Mouse (Mus musculus): ENCODE data around the gene Mgat5. TPM values are rescaled to one million over a fixed set of nuclear protein-coding genes. Genes with fewer than 3 reads are reported as not detected.

The Mgat5 gene
- polyA plus RNA-seq, 1 experiment = 24.1 TPM

- DNase-seq = no peak
- no peaks in the 10 kb centered on the region for H3K27me3 ChIP-seq (ENCODE audit: control insufficient read depth, insufficient read depth, low read length)
- H3K4me1 ChIP-seq (replicated peaks; ENCODE audit: control insufficient read depth, insufficient read depth, low read length) = peaks cover 31% of the 10 kb centered on the region
- H3K36me3 ChIP-seq (ENCODE audit: control insufficient read depth, insufficient read depth, low read length) = no peaks in the 10 kb centered on the region
- TF ChIP-seq CTCF (IDR thresholded peaks at IDR 0.05; ENCODE audit: borderline replicate concordance, control insufficient read depth, extremely low read depth, insufficient read depth, low read length, poor library complexity) (no peak), POLR2A (IDR thresholded peaks at IDR 0.05; ENCODE audit: control insufficient read depth, extremely low read depth, insufficient read depth, low read length, poor library complexity) (no peak)
- no peak overlapping the region for H3K4me3 ChIP-seq (ENCODE audit: control insufficient read depth, insufficient read depth, low read length)
- no peak overlapping the region for H3K27ac ChIP-seq (ENCODE audit: control insufficient read depth, insufficient read depth, low read length)
- 93% methylated on average over 6 of the region's 6 CpGs for WGBS
These were observed 41.3 kb downstream of the Mgat5 start for GRCm38 (mm10) chr1:127246158-127246557.

DNA sequence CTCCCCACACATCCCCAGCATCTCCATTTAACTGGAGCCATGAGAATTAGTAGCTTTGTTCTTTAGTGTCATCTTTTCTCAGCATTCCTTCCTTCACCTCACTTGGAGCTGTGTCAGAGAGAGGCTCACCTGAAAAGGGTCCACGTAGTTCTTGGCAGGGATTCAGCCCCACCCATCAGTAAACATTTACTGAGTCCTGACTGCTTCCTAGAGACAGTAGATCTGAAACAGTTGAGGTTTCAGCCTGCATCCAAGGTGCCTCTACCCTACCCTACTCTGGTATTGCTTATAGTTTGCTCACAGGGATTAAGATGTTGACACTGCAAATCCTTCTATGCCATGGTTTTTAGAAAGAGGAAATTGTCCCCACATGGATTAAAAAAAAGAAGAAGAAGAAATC is 43.6 kb downstream of the Mgat5 start:
- WGBS = 79% methylated on average over 1 of the region's 1 CpGs

DNA sequence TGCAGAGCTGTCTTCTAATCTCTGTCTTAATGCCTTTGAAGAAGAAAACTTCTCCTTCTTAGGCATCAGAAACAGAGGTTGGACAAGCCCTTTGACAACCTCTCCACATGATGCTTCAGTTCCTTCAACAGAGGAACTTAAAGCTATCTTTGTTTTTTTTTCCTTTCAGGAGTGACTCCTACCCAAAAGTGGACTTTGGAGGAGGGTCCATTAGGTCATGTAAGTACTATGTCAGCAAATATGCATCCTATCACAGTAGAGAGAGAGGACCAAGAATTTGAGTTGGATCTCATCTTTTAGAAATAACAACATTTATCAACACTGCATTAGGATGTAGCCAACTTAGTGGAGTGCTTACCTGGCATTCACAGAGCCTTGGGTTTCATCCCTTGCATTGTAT is 44.8 kb downstream of the Mgat5 start:
- Histone ChIP-seq H3K36me3 (ENCODE audit: control insufficient read depth, insufficient read depth, low read length) (0 out of 2 replicates have a peak, but pooled peaks cover under 1% of the 10 kb centered on the region), H3K4me3 (ENCODE audit: control insufficient read depth, insufficient read depth, low read length) (no peak overlapping the region), H3K27ac (ENCODE audit: control insufficient read depth, insufficient read depth, low read length) (no peak overlapping the region), H3K27me3 (ENCODE audit: control insufficient read depth, insufficient read depth, low read length) (no peaks in the 10 kb centered on the region), H3K4me1 (replicated peaks; ENCODE audit: control insufficient read depth, insufficient read depth, low read length) (0 out of 2 replicates have a peak, but pooled peaks cover 4% of the 10 kb centered on the region)
- DNase-seq = no peak
- TF ChIP-seq POLR2A (IDR thresholded peaks at IDR 0.05; ENCODE audit: control insufficient read depth, extremely low read depth, insufficient read depth, low read length, poor library complexity) = no peak
- TF ChIP-seq CTCF (IDR thresholded peaks at IDR 0.05; ENCODE audit: borderline replicate concordance, control insufficient read depth, extremely low read depth, insufficient read depth, low read length, poor library complexity) = no peak

More for the DNA sequence above, 43.6 kb downstream of the Mgat5 start:
- Histone ChIP-seq H3K4me3 (ENCODE audit: control insufficient read depth, insufficient read depth, low read length) (no peak overlapping the region), H3K36me3 (ENCODE audit: control insufficient read depth, insufficient read depth, low read length) (no peaks in the 10 kb centered on the region), H3K4me1 (replicated peaks; ENCODE audit: control insufficient read depth, insufficient read depth, low read length) (peaks cover 14% of the 10 kb centered on the region), H3K27ac (ENCODE audit: control insufficient read depth, insufficient read depth, low read length) (no peak overlapping the region), H3K27me3 (ENCODE audit: control insufficient read depth, insufficient read depth, low read length) (no peaks in the 10 kb centered on the region)
- no peak for DNase-seq
- TF ChIP-seq CTCF (IDR thresholded peaks at IDR 0.05; ENCODE audit: borderline replicate concordance, control insufficient read depth, extremely low read depth, insufficient read depth, low read length, poor library complexity) = no peak
- TF ChIP-seq POLR2A (IDR thresholded peaks at IDR 0.05; ENCODE audit: control insufficient read depth, extremely low read depth, insufficient read depth, low read length, poor library complexity) = no peak

- Histone ChIP-seq H3K36me3 (ENCODE audit: control insufficient read depth, insufficient read depth, low read length) (0 out of 2 replicates have a peak, but pooled peaks cover 4% of the 10 kb centered on the region), H3K27ac (ENCODE audit: control insufficient read depth, insufficient read depth, low read length) (no peak overlapping the region), H3K27me3 (ENCODE audit: control insufficient read depth, insufficient read depth, low read length) (no peaks in the 10 kb centered on the region), H3K4me3 (ENCODE audit: control insufficient read depth, insufficient read depth, low read length) (no peak overlapping the region), H3K4me1 (replicated peaks; ENCODE audit: control insufficient read depth, insufficient read depth, low read length) (0 out of 2 replicates have a peak, but pooled peaks cover 4% of the 10 kb centered on the region)
- TF ChIP-seq POLR2A (IDR thresholded peaks at IDR 0.05; ENCODE audit: control insufficient read depth, extremely low read depth, insufficient read depth, low read length, poor library complexity) (no peak), CTCF (IDR thresholded peaks at IDR 0.05; ENCODE audit: borderline replicate concordance, control insufficient read depth, extremely low read depth, insufficient read depth, low read length, poor library complexity) (no peak)
- no peak for DNase-seq
These were observed 45.5 kb downstream of the Mgat5 start for GRCm38 (mm10) chr1:127250313-127250712.

GRCm38 (mm10) chr1:127251751-127252150 is 46.9 kb downstream of the Mgat5 start:
- H3K36me3 ChIP-seq (ENCODE audit: control insufficient read depth, insufficient read depth, low read length) = peaks cover 11% of the 10 kb centered on the region
- no peak overlapping the region for H3K27ac ChIP-seq (ENCODE audit: control insufficient read depth, insufficient read depth, low read length)
- H3K4me1 ChIP-seq (replicated peaks; ENCODE audit: control insufficient read depth, insufficient read depth, low read length) = 0 out of 2 replicates have a peak, but pooled peaks cover 4% of the 10 kb centered on the region
- no peak for DNase-seq
- H3K27me3 ChIP-seq (ENCODE audit: control insufficient read depth, insufficient read depth, low read length) = no peaks in the 10 kb centered on the region
- TF ChIP-seq CTCF (IDR thresholded peaks at IDR 0.05; ENCODE audit: borderline replicate concordance, control insufficient read depth, extremely low read depth, insufficient read depth, low read length, poor library complexity) (no peak), POLR2A (IDR thresholded peaks at IDR 0.05; ENCODE audit: control insufficient read depth, extremely low read depth, insufficient read depth, low read length, poor library complexity) (no peak)
- WGBS = 98% methylated on average over 7 of the region's 7 CpGs
- H3K4me3 ChIP-seq (ENCODE audit: control insufficient read depth, insufficient read depth, low read length) = no peak overlapping the region

- no peak overlapping the region for H3K4me3 ChIP-seq (ENCODE audit: control insufficient read depth, insufficient read depth, low read length)
- WGBS = 96% methylated on average over 8 of the region's 8 CpGs
- no peak for DNase-seq
- H3K4me1 ChIP-seq (replicated peaks; ENCODE audit: control insufficient read depth, insufficient read depth, low read length) = no peaks in the 10 kb centered on the region
- no peak overlapping the region for H3K27ac ChIP-seq (ENCODE audit: control insufficient read depth, insufficient read depth, low read length)
- TF ChIP-seq CTCF (IDR thresholded peaks at IDR 0.05; ENCODE audit: borderline replicate concordance, control insufficient read depth, extremely low read depth, insufficient read depth, low read length, poor library complexity) (no peak), POLR2A (IDR thresholded peaks at IDR 0.05; ENCODE audit: control insufficient read depth, extremely low read depth, insufficient read depth, low read length, poor library complexity) (no peak)
- H3K36me3 ChIP-seq (ENCODE audit: control insufficient read depth, insufficient read depth, low read length) = peaks cover 11% of the 10 kb centered on the region
- H3K27me3 ChIP-seq (ENCODE audit: control insufficient read depth, insufficient read depth, low read length) = no peaks in the 10 kb centered on the region
These were observed 52.2 kb downstream of the Mgat5 start for GRCm38 (mm10) chr1:127257005-127257404.

- Histone ChIP-seq H3K4me1 (replicated peaks; ENCODE audit: control insufficient read depth, insufficient read depth, low read length) (0 out of 2 replicates have a peak, but pooled peaks cover 2% of the 10 kb centered on the region), H3K36me3 (ENCODE audit: control insufficient read depth, insufficient read depth, low read length) (peaks cover 9% of the 10 kb centered on the region), H3K27me3 (ENCODE audit: control insufficient read depth, insufficient read depth, low read length) (no peaks in the 10 kb centered on the region), H3K4me3 (ENCODE audit: control insufficient read depth, insufficient read depth, low read length) (no peak overlapping the region), H3K27ac (ENCODE audit: control insufficient read depth, insufficient read depth, low read length) (no peak overlapping the region)
- TF ChIP-seq POLR2A (IDR thresholded peaks at IDR 0.05; ENCODE audit: control insufficient read depth, extremely low read depth, insufficient read depth, low read length, poor library complexity) (no peak), CTCF (IDR thresholded peaks at IDR 0.05; ENCODE audit: borderline replicate concordance, control insufficient read depth, extremely low read depth, insufficient read depth, low read length, poor library complexity) (no peak)
- 98% methylated on average over 4 of the region's 4 CpGs for WGBS
- DNase-seq = no peak
These were observed 54.9 kb downstream of the Mgat5 start for GRCm38 (mm10) chr1:127259669-127260068.

Data from thymus, adult 2 months (tissue).